Comparison of ENCODE assay signal across 9 mouse cellular contexts in the genomic region with DNA sequence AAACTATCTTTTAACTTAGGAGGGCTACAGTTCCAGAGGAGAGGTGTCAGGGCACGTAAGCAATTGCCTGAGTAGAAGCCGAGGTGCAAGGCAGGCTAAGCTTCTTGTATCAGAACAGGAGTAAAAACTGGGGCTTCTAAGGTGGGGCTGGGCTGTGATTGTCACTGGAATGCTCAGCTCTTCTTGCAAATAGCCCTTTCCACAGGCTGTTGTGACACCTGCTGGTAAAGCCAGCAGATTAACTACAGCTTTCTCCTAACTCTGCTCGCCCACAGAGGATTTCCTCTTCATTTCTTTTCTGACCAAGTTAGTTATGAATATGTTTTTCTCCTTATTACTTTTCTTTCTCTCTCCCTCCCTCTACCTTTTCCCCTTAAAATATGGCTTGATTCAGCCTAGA. TPM values are rescaled to one million over a fixed set of nuclear protein-coding genes. Genes with fewer than 3 reads are reported as not detected.
DNase-seq lines count a peak whose midpoint lies in the region; ATAC-seq and TF ChIP-seq lines count a peak whose summit lies in the region.
"Had no signal": no experiment of that assay in that cellular context is flagged by ENCODE, and none has a peak within 500 bp of the region (broad histone marks: within the 10 kb centered on the region; RNA-seq: fewer than 3 reads in every experiment).

No protein-coding gene starts in this region.

- WGBS in hindbrain, postnatal 0 days, result 31% methylated on average over 3 of the region's 3 CpGs
- 43% methylated on average over 3 of the region's 3 CpGs for WGBS in hindbrain, embryonic 10.5 days
- 20% methylated on average over 3 of the region's 3 CpGs for WGBS in stomach, postnatal 0 days

- H3K27ac ChIP-seq in hindbrain, postnatal 0 days, result no peak overlapping the region
- H3K27ac ChIP-seq in hindbrain, embryonic 10.5 days, result no peak overlapping the region
- no peak overlapping the region for H3K27ac ChIP-seq in stomach, postnatal 0 days (replicated peaks)
- H3K27ac ChIP-seq: lung, embryonic 15.5 days had no signal

- no peak for TF ChIP-seq EP300 in stomach, postnatal 0 days (optimal IDR thresholded peaks at IDR 0.05)

- intact Hi-C loops in left cerebral cortex, postnatal 4 days (cut with DNase I), result no loop called here

- ATAC-seq in hindbrain, postnatal 0 days, result no peak
- no peak for ATAC-seq in stomach, postnatal 0 days (ENCODE audit: low FRiP score, low TSS enrichment)

- H3K4me3 ChIP-seq in hindbrain, postnatal 0 days (ENCODE audit: low read length), result no peak overlapping the region
- H3K4me3 ChIP-seq in hindbrain, embryonic 10.5 days, result no peak overlapping the region
- H3K4me3 ChIP-seq in stomach, postnatal 0 days (ENCODE audit: low read depth, low read length), result no peak overlapping the region
- H3K4me3 ChIP-seq: lung, embryonic 15.5 days had no signal

- no peaks in the 10 kb centered on the region for H3K36me3 ChIP-seq in hindbrain, postnatal 0 days (ENCODE audit: insufficient read depth, low read length)
- no peaks in the 10 kb centered on the region for H3K36me3 ChIP-seq in hindbrain, embryonic 10.5 days
- H3K36me3 ChIP-seq in stomach, postnatal 0 days (ENCODE audit: control insufficient read depth, insufficient read depth, low read length), result no peaks in the 10 kb centered on the region
- H3K36me3 ChIP-seq: lung, embryonic 15.5 days had no signal

- peak; percentile 66 for DNase-seq in hindbrain, postnatal 0 days (ENCODE audit: low spot score)
- DNase-seq in hindbrain, embryonic 10.5 days (ENCODE audit: low spot score), result no peak
- peak; percentile 30 to 38 for DNase-seq in right cerebral cortex, postnatal 10 days (ENCODE audit: low spot score in 2 of 2)
- DNase-seq in right cerebral cortex, postnatal 36 days (ENCODE audit: low spot score in 2 of 2), result no peak
- peak; percentile 45 for DNase-seq in brain, adult 2 months (ENCODE audit: low read depth, low spot score)
- no peak for DNase-seq in stomach, postnatal 0 days (ENCODE audit: low spot score)
- DNase-seq in adrenal gland, adult 8-10 months, result no peak
- DNase-seq in left cerebral cortex, postnatal 4 days, result no peak

- H3K9ac ChIP-seq in hindbrain, postnatal 0 days (replicated peaks; ENCODE audit: low read length), result no peak overlapping the region
- no peak overlapping the region for H3K9ac ChIP-seq in stomach, postnatal 0 days (ENCODE audit: low read length)
- H3K9ac ChIP-seq: lung, embryonic 15.5 days had no signal

- TF ChIP-seq CTCF in hindbrain, postnatal 0 days (IDR thresholded peaks at IDR 0.05; ENCODE audit: low read depth), result peak; percentile 66
- TF ChIP-seq CTCF in stomach, postnatal 0 days (IDR thresholded peaks at IDR 0.05; ENCODE audit: low read depth), result peak; percentile 50

- no peak overlapping the region for H3K4me2 ChIP-seq in hindbrain, postnatal 0 days (ENCODE audit: low read depth, low read length)
- H3K4me2 ChIP-seq in stomach, postnatal 0 days (replicated peaks; ENCODE audit: low read depth), result no peak overlapping the region
- H3K4me2 ChIP-seq: lung, embryonic 15.5 days had no signal

- no peaks in the 10 kb centered on the region for H3K4me1 ChIP-seq in hindbrain, postnatal 0 days (ENCODE audit: insufficient read depth, low read length)
- H3K4me1 ChIP-seq in hindbrain, embryonic 10.5 days (replicated peaks), result no peaks in the 10 kb centered on the region
- H3K4me1 ChIP-seq in stomach, postnatal 0 days (replicated peaks; ENCODE audit: control insufficient read depth, insufficient read depth), result no peaks in the 10 kb centered on the region
- H3K4me1 ChIP-seq: lung, embryonic 15.5 days had no signal

- H3K27me3 ChIP-seq in hindbrain, postnatal 0 days (ENCODE audit: insufficient read depth, low read length), result no peaks in the 10 kb centered on the region
- H3K27me3 ChIP-seq in hindbrain, embryonic 10.5 days (ENCODE audit: insufficient read depth, poor library complexity, severe bottlenecking), result no peaks in the 10 kb centered on the region
- no peaks in the 10 kb centered on the region for H3K27me3 ChIP-seq in stomach, postnatal 0 days (ENCODE audit: control insufficient read depth, insufficient read depth, low read length)
- H3K27me3 ChIP-seq: lung, embryonic 15.5 days had no signal

- H3K9me3 ChIP-seq in hindbrain, postnatal 0 days (ENCODE audit: low read length), result no peaks in the 10 kb centered on the region
- H3K9me3 ChIP-seq in hindbrain, embryonic 10.5 days, result no peaks in the 10 kb centered on the region
- no peaks in the 10 kb centered on the region for H3K9me3 ChIP-seq in stomach, postnatal 0 days (ENCODE audit: control insufficient read depth, low read length)
- H3K9me3 ChIP-seq: lung, embryonic 15.5 days had no signal

RNA-seq across cellular contexts. Expression of gene Ly75, which starts 58.8 kb away (rescaled TPM):
- total RNA-seq in hindbrain, postnatal 0 days (2014; rRNA removed), result 2.5 and 2.6 TPM in 2 replicates
- 1.8 and 2.0 TPM in 2 replicates for polyA plus RNA-seq in hindbrain, postnatal 0 days (2015; fragmentation: Nextera tagmentation; extraction: Ambion mirVana)
- polyA plus RNA-seq in hindbrain, embryonic 10.5 days (2016; fragmentation: Nextera tagmentation; extraction: Ambion mirVana), result 2.7 and 4.1 TPM in 2 replicates
- 0.18 and 0.23 TPM in 2 replicates for polyA plus RNA-seq in stomach, postnatal 0 days (2015; fragmentation: Nextera tagmentation; extraction: Ambion mirVana)
- total RNA-seq in adrenal gland, adult 8-10 months (2022), result 1 to 10 TPM; 1.1 to 2.0 (median 1.5) TPM
- 1 to 10 TPM; 5.1 to 6.7 TPM for total RNA-seq in left cerebral cortex, postnatal 4 days (2021)

Comparison
In these comparisons a context has a peak if more than half of its experiments do, and no peak if none do; other contexts are left out.
1. DNase-seq: peak in hindbrain, postnatal 0 days (single experiment), right cerebral cortex, postnatal 10 days (2 of 2) and brain, adult 2 months (single experiment); none in hindbrain, embryonic 10.5 days (single experiment), right cerebral cortex, postnatal 36 days (0 of 2), stomach, postnatal 0 days (single experiment), adrenal gland, adult 8-10 months (single experiment) and left cerebral cortex, postnatal 4 days (single experiment).